Mouse (Mus musculus) CH12.LX (cell line): Measurements from ENCODE around the gene Nt5c3.

Source experiments
- CHD2 ChIP-seq: IDR thresholded peaks from 2 replicates; pipeline ENCODE4 v1.6.1; 2011; ENCODE audit warnings: low read length, improper control_type of control experiment
- CTCF ChIP-seq, 2 experiments: IDR thresholded peaks in 1 of 2; conservative IDR thresholded peaks in 1 of 2; 2 replicates each; pipeline ENCODE4 v1.5.1; 2011 to 2012; ENCODE audit warnings: low read depth in 2 of 2, low read length in 2 of 2, improper control_type of control experiment in 1 of 2, inconsistent platforms in 1 of 2, mild to moderate bottlenecking in 1 of 2, moderate library complexity in 1 of 2
- MYC ChIP-seq: IDR thresholded peaks from 2 replicates; pipeline ENCODE4 v1.6.1; 2011; ENCODE audit warnings: low read depth, mild to moderate bottlenecking, improper control_type of control experiment, low read length
- NRF1 ChIP-seq: IDR thresholded peaks from 2 replicates; pipeline ENCODE4 v1.6.1; 2014; ENCODE audit warnings: low read depth, mild to moderate bottlenecking, inconsistent platforms, low read length, improper control_type of control experiment, moderate library complexity
- TBP ChIP-seq: conservative IDR thresholded peaks from 2 replicates; pipeline ENCODE4 v1.6.1; 2011; ENCODE audit warnings: low read depth, low read length, improper control_type of control experiment
- USF1 ChIP-seq: IDR thresholded peaks from 2 replicates; pipeline ENCODE4 v1.6.1; 2014; ENCODE audit warnings: low read depth, mild to moderate bottlenecking, inconsistent platforms, low read length, improper control_type of control experiment
- USF2 ChIP-seq: conservative IDR thresholded peaks from 2 replicates; pipeline ENCODE4 v1.6.1; 2011; ENCODE audit warnings: low read depth, low read length, improper control_type of control experiment

DNA sequence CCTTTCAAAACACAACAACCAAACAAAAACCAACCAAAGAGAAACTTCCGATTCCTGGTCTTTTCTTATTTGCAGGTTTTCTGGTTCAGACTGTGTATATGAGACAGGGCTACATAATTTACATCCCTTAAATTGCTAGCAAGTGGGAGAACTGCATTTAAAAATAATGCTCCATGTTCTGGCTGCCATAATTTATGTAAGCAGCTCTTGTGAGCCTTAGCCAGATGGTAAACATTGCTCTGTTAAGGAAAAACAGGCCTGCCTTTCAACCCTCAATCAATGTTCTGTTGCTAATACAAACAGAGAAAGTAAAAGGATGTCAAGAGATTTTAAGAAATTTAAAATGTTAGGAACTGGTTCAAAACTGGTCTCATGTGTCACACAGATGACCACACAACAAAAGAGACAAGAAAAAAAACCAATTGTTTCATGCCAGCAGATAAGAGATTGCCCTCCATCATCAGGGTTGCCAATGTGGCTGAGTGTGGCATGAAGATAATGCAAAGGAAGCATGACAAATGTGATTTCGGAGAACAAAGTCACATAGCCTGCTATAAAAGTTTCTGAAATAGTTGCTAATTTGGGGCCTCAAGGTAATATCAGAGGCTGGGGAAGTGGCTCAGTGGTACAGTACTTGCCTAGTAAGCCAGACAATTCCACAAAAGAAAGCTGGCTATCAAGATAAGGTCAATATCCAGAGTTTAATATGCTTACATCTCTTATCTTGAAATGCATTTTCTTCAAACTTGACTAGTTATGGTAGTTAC is 10.5 kb downstream of the Nt5c3 start:
- no peak for TF ChIP-seq MYC
- no peak for TF ChIP-seq CTCF (conservative IDR thresholded peaks at IDR 0.05 in 1 of 2, IDR thresholded peaks at IDR 0.05 in 1 of 2; ENCODE audit: low read depth in 2 of 2, low read length in 2 of 2)
- TF ChIP-seq USF1, result no peak
- no peak for TF ChIP-seq USF2
- no peak for TF ChIP-seq TBP
- TF ChIP-seq CHD2, result no peak
- TF ChIP-seq NRF1, result no peak
